Mouse (Mus musculus) adipocyte (in vitro differentiated cells): Measurements from ENCODE around the gene Anxa11.
"Not testable (repeated sequence)": the region's sequence is repeated elsewhere in the genome, so short reads cannot be mapped to it uniquely, and the experiment has no call there.

ENCODE experiments used
- DNase-seq: peaks from one replicate; pipeline ENCODE4 v3.0.0-alpha.2; 2016; ENCODE audit warnings: low spot score

Anxa11 gene

DNA sequence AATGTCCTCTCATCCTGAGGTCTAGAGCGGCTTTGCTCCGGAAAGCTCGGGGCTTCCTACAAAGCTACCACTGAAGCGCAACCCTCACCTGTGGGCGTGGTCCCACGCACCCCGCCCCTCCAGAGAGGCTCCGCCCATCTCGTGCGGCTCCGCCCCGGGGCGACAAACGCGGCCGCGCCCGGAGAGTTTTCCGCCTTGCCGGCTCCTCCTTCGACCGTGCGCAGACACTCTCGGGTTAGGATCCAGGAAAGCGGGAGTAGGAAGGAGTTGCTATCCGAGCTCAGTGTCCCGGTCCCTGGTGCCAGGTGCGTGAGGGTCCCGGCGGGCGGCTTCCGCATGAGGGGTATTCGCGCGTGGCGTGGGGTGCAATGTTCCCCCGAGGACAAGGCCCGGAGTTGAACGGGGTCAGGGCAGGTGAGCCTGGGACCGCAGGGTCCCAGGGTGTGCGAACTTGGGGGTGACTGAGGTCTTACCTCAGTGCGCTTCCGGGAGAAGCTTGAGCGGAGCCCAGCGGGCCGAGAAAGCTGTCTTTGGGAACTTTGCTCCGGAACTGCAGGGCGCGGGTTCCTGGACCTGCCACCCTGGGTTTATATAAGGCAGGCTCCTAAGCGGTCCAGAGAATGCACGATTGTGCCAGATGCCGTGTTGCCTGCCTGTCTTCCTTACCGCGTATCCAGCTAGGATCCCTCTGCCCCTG is at the start of gene Anxa11:
Anxa11 (plus strand) TSS at position 166 of the 697 bp plus-strand sequence.
- DNase-seq: peak; percentile 68

DNA sequence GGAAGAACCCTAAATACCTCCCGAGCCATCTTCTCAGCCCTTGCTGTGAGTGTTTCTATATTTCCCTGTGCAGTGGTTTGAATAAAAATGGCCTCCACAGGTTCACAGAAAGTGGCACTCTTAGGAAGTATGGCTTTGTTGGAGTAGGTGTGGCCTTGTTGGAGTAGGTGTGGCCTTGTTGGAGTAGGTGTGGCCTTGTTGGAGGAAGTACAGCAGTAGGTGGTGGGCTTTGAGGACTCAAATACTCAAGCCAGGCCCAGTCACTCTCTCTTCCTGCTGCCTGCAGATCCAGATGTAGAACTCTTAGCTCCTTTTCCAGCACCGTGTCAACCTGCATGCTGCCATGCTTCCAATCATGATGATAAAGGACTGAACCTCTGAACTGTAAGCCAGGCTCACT is 47.6 kb upstream of the Anxa11 start:
- DNase-seq: no peak

DNA sequence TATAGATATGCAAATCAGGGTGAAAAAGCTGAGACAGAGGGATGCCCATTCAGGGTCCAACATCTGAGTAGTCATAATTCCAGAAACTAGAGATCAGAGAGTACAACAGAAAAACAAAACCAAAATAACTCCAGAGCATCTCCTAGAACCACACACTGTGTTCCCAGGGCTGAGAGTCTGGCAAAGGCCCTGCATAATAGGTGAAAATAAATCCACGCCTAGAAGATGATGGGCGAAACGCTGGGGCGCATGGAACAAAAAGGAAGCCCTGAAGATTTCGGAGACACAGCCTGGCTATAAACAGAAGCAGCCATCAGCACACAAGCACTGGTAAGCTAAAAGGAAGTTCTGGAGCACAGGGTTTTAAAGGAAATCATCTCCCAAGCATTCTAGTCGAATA is 46.9 kb upstream of the Anxa11 start:
- no peak for DNase-seq

DNA sequence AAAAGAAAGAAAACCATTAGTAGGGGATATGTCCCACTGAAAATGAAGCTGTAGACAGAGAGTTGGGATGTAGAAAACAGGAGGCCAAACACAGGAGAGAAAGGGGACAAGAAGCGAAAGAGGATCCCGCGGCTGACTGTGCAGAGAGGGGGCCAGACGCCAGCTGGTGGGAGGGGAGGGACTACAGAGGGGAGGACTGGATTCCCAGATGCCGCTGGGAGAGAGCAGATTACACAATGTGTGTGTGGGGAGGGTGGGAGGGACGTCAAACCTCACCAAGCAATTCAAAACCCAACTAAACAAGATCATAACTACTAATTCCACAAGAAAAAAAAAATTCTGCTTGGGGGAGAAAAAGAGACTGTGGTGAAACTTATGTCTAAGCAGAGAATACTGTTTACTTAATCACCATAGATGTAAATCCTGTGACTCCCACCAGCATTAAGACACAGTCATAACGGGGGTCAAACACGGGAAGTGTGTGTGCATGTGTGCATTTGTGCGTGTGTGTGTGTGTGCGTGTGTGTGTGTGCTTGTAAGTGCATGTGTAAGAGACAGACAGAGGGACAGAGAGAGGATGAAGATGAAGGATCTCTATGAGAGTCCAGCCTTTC is 46.3 kb upstream of the Anxa11 start:
- DNase-seq: peak; percentile 54

DNA sequence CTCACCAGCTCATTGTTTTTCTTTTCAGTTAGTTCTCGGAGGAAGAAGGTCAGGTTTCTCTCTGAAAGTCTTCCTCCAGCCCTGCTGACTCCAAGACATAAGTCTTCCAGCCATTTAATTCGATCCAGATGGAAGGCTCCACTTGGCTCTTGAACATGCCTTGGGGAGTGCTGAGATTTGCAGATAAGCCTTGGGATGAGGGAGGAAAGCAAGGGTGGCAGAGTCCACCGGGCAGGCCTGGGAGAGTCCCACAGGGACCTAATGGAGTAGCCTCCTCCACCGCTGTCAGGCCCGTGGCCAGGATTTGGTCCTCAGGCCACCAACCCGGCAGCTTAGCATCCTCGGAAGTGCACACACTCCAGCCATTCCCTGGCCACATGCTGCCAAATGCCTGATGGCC is 45.3 kb upstream of the Anxa11 start:
- peak; percentile 63 for DNase-seq

DNA sequence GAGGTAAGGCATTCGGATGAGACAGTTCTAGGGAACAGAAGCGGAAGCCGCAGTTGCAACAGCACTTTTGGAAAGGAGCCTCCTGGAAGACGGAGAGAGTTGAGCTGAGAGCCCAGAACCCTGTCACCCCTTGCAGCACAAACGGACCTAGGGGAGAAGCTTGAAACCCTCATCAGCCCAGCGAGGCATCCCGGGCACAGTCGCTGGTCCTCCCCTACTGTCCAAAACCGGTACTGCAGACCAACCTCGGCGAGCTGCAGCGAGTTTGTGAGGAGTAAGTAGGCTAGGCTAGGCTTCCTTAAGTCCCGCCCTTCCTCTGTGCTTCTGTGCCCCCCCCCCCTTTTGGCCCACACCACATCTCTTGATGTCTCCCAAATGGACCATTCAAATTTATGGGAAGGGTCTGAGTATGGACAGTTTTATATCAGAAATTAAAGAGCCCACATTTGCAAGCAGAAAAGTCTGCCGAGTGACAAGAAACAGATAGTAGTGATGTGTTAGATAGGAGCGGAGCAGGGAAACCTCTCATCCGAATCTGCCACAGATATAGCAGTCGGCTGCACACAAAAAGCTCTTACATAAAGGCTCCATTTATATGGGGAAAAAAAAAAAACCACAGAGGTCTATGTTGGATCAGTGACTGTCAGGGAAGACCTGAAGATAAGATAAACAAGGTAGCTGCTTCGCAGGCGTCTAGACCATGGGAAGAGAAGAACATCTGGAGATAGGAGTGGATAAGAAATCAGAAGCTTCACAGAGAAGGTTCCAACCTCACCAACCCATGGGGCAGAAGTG is 41.6 kb upstream of the Anxa11 start:
- DNase-seq: peak; percentile 86

DNA sequence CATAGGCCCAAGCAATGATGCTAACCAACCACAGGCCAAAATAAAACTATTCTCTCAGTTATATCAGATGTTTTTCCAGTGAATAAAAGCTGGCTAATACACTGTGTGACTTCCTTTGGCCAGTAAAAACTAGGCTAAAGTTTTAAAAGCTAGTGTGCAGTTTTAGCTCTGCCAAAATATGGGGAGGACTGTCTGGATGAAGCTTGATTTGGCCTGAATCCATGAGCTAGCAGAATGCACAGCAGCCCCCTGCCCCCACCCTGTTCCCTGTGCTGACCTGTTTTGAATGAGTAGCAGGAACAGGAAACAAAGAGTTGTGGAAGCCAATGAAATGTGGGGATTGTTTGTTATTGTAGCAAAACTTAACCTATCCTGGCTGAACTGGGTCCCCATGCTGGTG is 39.4 kb upstream of the Anxa11 start:
- peak; percentile 85 for DNase-seq

DNA sequence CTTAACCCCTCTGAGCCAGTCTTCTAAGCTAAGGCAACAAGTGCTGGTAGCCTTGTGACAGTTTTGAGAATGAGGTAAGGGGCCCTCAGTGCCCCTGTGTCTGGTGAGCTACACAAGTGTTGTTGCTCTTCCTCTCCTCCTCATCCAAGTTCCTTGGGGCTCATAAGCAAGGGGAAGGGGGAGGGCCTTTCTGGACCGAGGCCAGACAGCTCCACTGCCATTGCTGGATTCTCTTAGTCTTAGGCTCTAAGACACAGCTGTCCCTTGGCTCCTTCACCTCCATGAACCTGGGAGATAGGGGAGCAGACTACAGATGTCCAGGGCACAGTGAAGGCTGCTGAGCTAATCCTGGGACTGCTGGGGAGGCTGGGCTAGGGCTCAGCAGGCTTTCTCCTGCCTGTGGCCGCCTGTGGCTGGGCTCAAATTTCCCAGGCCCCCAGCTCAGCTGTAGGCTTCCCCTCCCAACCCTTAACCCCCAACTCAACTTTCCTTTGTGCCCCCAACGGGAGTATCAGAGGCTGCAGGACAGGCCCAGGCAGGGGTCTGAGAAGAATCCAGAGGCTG is 38.6 kb upstream of the Anxa11 start:
- no peak for DNase-seq

DNA sequence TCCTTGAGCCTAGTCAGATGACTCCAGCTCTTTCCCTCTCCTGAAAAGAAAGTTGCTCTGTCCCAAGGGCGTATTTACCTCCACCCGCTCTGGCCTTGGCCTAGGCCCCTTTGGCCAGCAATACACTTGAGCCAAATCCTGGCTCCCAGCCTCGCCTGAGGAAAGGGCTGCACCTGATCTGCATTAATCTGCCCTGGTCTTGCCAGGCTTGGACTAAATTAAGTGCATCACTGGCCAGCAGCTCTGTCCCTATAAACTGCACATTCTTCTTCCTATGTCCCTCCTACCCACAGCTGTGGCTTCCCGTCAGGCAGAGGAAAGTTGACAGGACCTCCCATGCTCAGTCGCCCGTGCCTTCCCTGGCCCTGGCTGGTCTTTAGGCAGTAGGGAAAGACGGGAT is 36.1 kb upstream of the Anxa11 start:
- peak; percentile 86 for DNase-seq

DNA sequence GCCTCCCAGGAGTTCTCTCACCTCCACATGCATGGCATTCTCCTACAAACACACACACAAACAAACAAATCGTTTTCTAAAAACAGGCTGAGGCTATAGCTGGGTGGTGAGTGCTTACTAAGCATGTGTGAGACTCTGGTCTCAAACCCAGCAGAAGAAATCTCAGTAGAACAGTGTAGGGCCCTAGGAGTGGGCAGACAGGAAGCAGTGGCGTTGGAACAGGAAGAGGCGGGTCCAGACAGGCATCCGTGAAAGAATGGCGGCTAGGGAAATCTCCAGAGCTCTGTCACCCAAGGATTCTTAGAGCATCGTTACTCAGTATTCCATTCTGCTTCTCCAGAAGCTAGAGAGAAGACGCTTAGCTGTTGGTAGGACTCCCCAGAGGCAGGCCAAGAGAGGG is 35.4 kb upstream of the Anxa11 start:
- DNase-seq: no peak

DNA sequence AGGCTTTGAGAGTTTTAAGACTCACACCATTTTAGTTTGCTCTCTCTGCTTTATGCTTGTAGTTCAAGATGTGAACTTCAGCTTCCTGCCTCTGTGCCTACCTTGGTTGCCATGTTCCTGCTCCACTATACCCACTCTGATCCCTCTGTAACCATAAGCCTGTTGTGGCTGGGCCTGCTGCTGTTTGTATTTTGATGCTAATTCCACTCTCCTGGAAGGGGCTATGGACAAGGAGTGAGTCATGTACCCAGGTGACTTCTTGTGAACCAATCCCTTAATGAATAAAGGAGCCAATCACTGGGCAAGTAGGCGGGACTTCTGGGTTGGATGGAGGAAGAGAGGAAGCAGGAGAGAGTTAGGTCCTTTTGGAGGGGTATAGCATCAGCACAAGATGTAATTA is 30.9 kb upstream of the Anxa11 start:
- DNase-seq: not testable (repeated sequence)

DNA sequence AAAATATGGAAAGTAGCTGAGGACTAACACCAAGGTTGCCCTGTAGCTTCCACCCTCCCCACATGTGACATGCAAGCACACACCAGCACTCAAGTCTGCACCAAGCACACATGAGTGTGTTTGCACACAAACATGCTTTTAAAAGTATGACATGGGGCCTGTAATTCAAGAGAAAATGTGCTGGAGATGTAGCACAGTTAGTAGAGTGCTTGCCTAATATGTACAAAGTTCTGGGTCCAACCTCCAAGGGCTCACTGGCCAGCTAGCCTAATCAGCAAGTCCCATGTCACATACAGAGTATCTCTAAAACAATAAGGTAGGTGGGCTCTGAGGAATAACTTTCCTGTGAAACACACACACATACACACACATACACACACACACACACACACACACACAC is 27.8 kb upstream of the Anxa11 start:
- no peak for DNase-seq

DNA sequence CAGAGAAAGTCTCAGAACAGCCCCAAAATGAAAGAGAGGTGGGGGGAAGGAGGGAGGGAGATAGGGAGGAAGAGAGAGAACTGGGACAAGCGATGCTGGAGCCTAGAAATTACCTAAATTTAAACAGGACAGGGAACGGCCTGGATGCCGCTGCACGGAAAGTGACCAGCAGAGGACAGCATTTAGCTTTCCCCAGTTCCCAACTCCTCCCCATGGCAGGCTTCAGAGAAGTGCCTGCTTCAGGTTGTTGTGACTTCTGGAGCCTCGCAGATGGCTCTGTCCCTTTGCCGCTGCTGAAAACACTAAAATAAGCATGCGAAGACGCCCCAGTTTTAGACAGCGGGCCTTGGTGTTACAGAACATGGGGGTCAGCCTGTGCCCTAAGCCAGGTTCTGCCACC is 25.5 kb upstream of the Anxa11 start:
- peak; percentile 76 for DNase-seq

DNA sequence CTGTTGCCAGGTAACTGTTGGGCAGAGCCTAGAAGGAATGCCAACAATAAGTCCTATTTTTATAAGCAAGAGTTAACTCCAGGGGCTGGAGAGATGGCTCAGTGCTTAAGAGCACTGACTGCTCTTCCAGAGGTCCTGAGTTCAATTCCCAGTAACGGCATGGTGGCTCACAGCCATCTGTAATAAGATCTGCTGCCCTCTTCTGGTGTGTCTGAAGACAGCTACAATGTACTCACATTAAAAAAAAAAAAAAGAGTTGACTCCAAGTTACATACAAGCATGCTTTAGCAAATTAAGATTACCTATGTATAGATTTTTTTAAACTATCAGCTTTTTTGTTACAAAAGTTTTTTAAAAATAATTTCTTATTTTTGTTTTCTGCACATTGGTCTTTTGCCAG is 19.4 kb upstream of the Anxa11 start:
- no peak for DNase-seq

DNA sequence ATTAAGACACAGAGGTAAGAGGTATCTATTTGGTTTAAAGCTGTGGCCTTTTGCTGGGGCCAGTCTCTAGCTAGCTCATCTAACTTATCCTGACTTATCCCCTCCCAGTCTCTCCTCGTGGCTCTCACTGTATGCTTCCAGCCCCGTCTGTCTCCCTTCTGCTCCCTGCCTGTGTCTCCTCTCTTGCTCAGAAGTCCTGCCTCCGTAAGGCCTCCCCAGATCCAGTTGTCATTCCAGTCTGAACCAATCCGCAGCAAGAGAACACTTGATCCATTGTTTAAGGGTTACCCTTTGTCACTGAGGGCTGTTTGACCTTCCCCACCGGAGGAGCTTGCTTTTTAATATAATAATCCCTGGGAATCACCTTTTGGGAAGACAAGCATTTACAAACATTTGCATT is 17.0 kb upstream of the Anxa11 start:
- no peak for DNase-seq

DNA sequence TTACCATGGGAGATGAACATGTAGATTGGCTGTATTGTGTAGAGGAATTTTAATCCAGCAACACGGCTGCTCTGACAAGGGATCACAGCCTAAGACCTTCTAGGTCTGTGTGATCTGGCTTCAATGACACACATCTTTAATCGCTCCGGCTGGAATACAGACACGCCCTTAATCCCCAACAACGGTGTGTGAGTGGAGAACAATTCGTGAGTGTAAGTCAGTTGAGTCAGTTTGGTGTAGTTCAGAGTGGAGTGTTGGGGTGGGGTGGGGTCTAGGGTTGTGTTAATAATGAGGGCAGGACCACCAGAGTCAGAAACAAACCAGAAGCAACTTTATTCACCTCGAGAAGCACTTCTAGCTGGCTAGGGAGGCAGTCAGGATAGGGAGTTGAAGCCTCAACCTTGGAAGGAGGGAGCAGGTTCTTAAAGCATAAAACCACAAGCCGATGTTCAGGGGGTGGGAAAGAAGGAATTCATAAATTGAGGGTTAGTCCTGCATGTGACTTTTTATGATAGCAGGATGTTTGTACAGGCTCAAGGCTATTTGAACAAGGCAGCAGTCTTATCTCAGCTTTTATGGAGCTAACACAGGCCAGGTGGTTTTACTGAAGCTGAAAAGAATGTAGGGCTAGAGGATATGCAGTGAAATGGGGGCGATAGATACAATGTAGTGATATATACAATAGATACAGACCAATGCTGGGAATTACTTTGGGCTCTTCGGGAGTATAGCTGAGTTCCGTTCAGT is 15.9 kb upstream of the Anxa11 start:
- DNase-seq: no peak

DNA sequence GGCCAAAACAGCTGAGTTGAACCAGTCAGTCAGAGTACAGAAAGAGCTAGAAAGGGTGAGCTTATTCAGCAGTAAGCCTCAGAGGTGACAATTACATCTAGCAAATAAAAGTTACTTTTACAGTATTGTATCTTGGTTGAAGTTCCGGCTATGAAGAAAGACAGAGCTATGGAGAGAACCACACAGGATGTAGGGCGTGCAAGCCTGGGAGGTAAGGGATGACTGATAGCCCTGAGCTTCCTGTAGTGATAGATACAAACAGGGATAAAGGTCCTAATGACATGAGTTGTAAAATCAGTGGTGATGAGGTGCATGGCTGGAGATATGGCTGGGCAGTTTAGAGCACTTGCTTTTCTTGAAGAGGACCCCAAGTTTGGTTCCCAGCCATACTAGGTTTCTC is 15.1 kb upstream of the Anxa11 start:
- no peak for DNase-seq

DNA sequence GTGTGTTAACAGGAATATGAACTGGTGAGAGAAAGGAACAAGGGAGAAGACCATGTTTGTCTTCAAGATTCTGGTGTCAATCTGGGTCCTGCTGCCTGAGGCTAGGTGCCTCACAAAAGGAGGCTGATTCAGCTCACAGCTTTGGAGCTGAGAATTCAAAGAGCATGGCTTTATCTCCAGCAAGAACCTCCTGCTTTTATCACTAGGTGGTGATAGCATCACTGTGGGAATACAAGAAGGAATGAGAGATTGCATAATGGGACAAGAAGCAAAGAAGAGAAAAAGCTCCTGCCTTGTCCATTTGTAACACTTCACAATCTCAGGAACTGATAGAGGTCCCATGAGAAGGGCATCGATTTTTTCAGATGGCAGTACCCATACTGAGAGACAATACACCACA is 10.6 kb upstream of the Anxa11 start:
- no peak for DNase-seq

DNA sequence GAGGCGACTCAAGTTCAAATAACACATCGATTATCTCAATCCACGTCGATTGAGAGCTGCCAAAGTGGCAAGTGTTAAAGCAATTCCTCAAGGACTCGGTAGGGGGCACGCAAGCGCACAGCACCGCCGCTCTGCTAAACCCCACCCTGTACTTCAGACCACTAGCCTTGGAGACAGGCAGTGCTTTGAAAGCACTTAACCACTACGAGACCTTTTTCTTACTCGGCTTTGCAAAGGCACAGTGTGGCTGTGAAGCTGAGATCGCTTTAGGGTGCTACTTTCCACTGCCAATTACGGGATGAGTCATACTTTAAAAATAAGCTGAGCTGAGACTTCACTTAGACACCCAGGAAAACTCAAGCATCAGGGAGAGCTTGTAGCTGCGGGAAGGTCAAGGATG is 9.7 kb upstream of the Anxa11 start:
- DNase-seq: peak; percentile 34

DNA sequence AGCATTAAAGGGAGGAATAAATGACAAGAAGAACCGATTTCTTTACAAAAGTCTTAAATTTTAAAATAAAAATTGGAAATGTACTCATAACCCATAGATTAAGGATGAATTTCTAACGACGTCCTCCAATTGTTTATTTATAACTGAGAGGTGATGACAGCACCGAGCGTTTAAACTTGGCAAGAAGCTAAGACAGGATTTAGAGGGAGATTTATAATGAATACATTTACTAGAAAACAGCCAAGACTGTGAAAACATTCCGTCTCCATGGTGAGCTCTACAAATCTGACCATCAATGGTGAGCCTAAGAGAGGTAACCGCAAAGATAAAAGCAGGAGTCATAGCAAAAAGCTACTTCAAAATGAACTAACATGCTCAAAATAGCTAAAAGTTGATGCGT is 3.5 kb upstream of the Anxa11 start:
- no peak for DNase-seq

DNA sequence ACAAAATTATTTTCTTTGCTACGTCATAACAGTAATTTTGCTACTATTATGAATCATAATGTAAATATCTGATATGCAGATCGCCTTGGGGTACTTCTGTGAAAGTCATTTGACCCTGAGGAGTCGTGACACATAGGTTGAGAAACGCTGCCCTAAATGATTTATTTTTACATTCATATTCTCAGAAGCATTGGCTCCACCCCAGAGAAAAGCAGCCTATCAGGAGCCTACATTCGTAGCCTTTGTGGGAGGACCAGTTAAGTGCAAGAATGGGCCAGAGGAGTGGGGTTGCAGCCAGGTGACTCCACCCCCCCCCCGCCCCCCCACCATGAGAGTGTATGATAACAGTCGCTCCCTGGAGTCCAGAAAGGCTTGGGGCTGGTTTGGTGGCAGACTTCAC is 2.2 kb upstream of the Anxa11 start:
- DNase-seq: no peak

DNA sequence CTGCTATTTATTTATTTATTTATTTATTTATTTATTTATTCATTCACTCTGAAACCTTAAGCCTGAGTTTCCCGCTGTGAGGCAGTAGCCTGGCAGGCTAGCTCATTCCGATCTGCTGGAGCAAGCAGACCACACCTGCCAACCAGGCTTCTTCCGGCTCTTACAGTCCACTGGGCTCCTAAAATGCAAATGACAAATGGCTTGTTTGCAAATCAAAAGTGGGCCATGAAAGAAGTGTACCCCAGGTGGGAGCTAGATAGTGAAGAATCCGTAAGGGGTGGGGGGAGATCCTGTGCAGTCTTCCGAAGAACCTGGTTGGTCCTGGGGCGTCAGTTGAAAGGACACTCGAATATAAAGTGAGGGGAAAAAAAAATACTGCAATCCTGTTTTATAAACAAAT is 995 bp upstream of the Anxa11 start:
- no peak for DNase-seq
